Mouse (Mus musculus) layer of hippocampus, adult 8-10 months (tissue): ENCODE measurements around the gene Sptbn1. TPM values are rescaled to one million over a fixed set of nuclear protein-coding genes. Genes with fewer than 3 reads are reported as not detected.

Experiments
- DNase-seq, 2 experiments: peaks; one replicate each; pipeline ENCODE4 v3.0.0; 2022; ENCODE audit warnings: low spot score in 2 of 2
- total RNA-seq, 4 experiments: library from RNA; stranded (reverse); gene quantifications; 2 replicates each; pipeline ENCODE4 v1.2.4; 2022

Gene Sptbn1
- total RNA-seq, 4 experiments from 2014 or later: 536 to 568 (median 551) TPM

GRCm38 (mm10) chr11:30171586-30172178, 96.3 kb downstream of the Sptbn1 start:
- DNase-seq: no peak

GRCm38 (mm10) chr11:30171184-30171583, 96.8 kb downstream of the Sptbn1 start:
- DNase-seq: no peak

GRCm38 (mm10) chr11:30166551-30166922, 101.4 kb downstream of the Sptbn1 start:
- no peak for DNase-seq

GRCm38 (mm10) chr11:30165861-30166550, 102.0 kb downstream of the Sptbn1 start:
- DNase-seq: no peak

- no peak for DNase-seq
These were observed 103.3 kb downstream of the Sptbn1 start for GRCm38 (mm10) chr11:30164515-30165214.

- no peak for DNase-seq
These were observed 104.1 kb downstream of the Sptbn1 start for GRCm38 (mm10) chr11:30163870-30164269.

GRCm38 (mm10) chr11:30163081-30163480, 104.9 kb downstream of the Sptbn1 start:
- DNase-seq: no peak

- DNase-seq: no peak
These were observed 106.2 kb downstream of the Sptbn1 start for GRCm38 (mm10) chr11:30161744-30162143.

- DNase-seq: peak; percentile 56 to 66
These were observed 106.8 kb downstream of the Sptbn1 start for GRCm38 (mm10) chr11:30161173-30161650.

GRCm38 (mm10) chr11:30160625-30161172, 107.3 kb downstream of the Sptbn1 start:
- no peak for DNase-seq

- DNase-seq: no peak
These were observed 108.3 kb downstream of the Sptbn1 start for GRCm38 (mm10) chr11:30159545-30160255.

- no peak for DNase-seq
These were observed 109.8 kb downstream of the Sptbn1 start for GRCm38 (mm10) chr11:30158028-30158700.

- no peak for DNase-seq
These were observed 112.1 kb downstream of the Sptbn1 start for GRCm38 (mm10) chr11:30155887-30156286.

- DNase-seq: no peak
These were observed 113.0 kb downstream of the Sptbn1 start for GRCm38 (mm10) chr11:30154980-30155379.

- no peak for DNase-seq
These were observed 119.1 kb downstream of the Sptbn1 start for GRCm38 (mm10) chr11:30148888-30149287.

GRCm38 (mm10) chr11:30148378-30148777, 119.6 kb downstream of the Sptbn1 start:
- no peak for DNase-seq

GRCm38 (mm10) chr11:30147882-30148281, 120.1 kb downstream of the Sptbn1 start:
- no peak for DNase-seq

- DNase-seq: no peak
These were observed 124.9 kb downstream of the Sptbn1 start for GRCm38 (mm10) chr11:30143090-30143489.

GRCm38 (mm10) chr11:30139165-30139826, 128.7 kb downstream of the Sptbn1 start:
- no peak for DNase-seq

GRCm38 (mm10) chr11:30137081-30137480, 130.9 kb downstream of the Sptbn1 start:
- no peak for DNase-seq
